Mouse (Mus musculus): ENCODE results near the gene Tmco1. TPM values are rescaled to one million over a fixed set of nuclear protein-coding genes. Genes with fewer than 3 reads are reported as not detected.

Gene Tmco1
- polyA plus RNA-seq, 1 experiment: 56.7 TPM

GRCm38 (mm10) chr1:167270342-167271111 lies 37.7 kb upstream of the Tmco1 start:
- Histone ChIP-seq H3K4me3 (replicated peaks; ENCODE audit: extremely low read depth, low read depth, low read length) (no peak overlapping the region), H3K4me1 (ENCODE audit: control insufficient read depth, insufficient read depth, low read length) (peaks cover 30% of the 10 kb centered on the region)

DNA sequence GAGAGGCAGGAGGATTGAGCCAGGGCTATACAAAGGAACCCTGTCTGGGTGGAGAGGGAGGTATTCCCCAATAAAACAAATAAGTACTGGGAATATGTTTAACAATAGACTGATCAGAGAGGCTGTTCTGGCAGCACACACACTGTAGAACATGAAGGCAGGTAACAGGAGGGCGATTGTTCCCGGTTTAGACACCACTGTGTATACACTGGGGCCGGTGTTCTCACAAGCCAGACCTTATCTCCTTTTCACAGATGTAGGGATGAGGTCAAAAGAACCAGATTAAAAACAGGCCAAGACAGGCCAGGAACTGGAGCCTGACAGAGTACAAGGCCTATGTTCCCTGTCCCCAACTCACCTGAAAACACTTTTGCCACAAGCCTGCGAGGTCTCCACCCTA lies 36.9 kb upstream of the Tmco1 start:
- H3K4me1 ChIP-seq (ENCODE audit: control insufficient read depth, insufficient read depth, low read length): peaks cover 30% of the 10 kb centered on the region
- H3K4me3 ChIP-seq (replicated peaks; ENCODE audit: extremely low read depth, low read depth, low read length): no peak overlapping the region
- 44% methylated on average over 4 of the region's 4 CpGs for WGBS
- DNase-seq: no peak
- no peak for TF ChIP-seq CTCF (IDR thresholded peaks at IDR 0.05; ENCODE audit: insufficient read depth, low read length)
- TF ChIP-seq POLR2A (IDR thresholded peaks at IDR 0.05; ENCODE audit: borderline replicate concordance, extremely low read depth, low read depth, low read length): no peak

More at GRCm38 (mm10) chr1:167270342-167271111, 37.7 kb upstream of the Tmco1 start:
- TF ChIP-seq POLR2A (IDR thresholded peaks at IDR 0.05; ENCODE audit: borderline replicate concordance, extremely low read depth, low read depth, low read length) (no peak), CTCF (IDR thresholded peaks at IDR 0.05; ENCODE audit: insufficient read depth, low read length) (no peak)
- 14% methylated on average over 19 of the region's 19 CpGs for WGBS
- peak; percentile 30 for DNase-seq

- Histone ChIP-seq H3K4me3 (replicated peaks; ENCODE audit: extremely low read depth, low read depth, low read length) (no peak overlapping the region), H3K4me1 (ENCODE audit: control insufficient read depth, insufficient read depth, low read length) (peaks cover 30% of the 10 kb centered on the region)
- WGBS: 41% methylated on average over 8 of the region's 8 CpGs
- TF ChIP-seq CTCF (IDR thresholded peaks at IDR 0.05; ENCODE audit: insufficient read depth, low read length): no peak
- no peak for TF ChIP-seq POLR2A (IDR thresholded peaks at IDR 0.05; ENCODE audit: borderline replicate concordance, extremely low read depth, low read depth, low read length)
- no peak for DNase-seq
Measured at GRCm38 (mm10) chr1:167271841-167272240, 36.3 kb upstream of the Tmco1 start.

DNA sequence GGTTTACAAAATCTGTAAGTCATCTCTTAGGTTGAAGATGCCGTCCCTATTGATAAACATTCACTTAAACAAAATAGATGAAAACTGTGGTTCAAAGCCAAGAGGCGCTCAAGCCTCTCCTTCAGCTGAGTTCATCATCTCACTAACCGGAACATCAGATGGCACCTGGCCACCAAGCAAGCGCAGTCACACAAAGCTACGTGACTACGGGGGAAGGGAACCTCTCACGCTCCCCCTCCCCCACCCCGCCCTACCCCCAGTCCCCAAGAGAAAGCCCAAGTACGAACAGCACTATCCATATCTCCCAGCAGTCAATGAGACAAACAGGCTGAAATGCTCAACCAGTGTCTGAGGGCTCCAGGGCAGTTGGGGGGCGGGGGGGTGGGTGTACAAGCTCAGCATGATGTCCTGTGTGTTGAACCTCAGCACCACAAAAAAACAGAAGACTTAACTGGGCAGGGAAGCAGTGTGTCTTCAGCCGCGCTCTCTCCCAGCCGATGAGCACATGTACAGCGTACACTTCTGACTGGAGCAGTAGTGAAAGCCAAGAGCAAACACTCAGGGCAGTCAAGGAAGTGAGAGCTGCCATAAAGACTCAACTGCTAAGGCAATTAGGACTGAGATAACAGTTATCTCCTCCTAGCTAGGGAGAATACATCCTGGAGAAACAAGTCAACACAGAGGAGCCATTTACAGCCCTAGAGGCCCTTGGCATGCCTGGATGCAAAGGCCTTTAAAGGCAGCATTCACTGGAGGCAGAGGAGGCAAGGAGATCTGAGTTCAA lies 34.6 kb upstream of the Tmco1 start:
- H3K4me1 ChIP-seq (ENCODE audit: control insufficient read depth, insufficient read depth, low read length): peaks cover 28% of the 10 kb centered on the region
- H3K4me3 ChIP-seq (replicated peaks; ENCODE audit: extremely low read depth, low read depth, low read length): no peak overlapping the region
- TF ChIP-seq POLR2A (IDR thresholded peaks at IDR 0.05; ENCODE audit: borderline replicate concordance, extremely low read depth, low read depth, low read length): no peak
- TF ChIP-seq CTCF (IDR thresholded peaks at IDR 0.05; ENCODE audit: insufficient read depth, low read length): no peak
- no peak for DNase-seq
- WGBS: 44% methylated on average over 14 of the region's 14 CpGs

DNA sequence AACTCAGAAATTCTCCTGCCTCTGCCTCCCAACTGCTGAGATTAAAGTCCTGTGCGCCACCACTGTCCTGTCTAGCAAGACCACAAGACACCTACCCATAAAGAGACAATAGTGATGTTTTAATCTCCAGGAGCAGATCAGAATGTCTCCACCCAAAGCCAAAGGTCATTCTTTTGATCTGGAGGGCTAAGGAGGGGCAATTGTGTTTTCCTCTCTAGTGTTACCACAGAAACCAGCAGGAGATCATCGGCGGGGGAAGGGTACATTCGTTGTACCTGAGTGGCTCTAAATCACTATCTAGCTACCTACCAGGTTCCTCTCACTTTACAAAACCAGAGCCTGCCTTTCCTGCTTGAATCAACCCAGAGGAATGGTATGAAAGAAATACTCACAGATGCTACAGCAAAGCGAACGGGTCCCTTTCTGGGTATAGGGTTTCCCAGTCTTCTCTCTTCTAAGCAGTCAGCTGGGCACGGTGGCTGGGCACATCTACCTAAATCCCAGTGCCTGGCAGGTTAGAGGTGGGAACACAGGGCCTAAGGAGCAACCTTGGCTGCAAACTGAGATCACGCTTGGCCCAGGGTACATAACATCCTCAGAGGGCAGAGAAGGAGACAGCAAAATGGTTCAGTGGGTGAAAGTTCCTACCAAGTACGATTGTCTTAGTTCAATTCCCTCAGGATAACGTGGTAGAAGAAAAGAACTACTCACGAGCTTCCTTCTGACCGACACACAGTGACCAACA lies 33.4 kb upstream of the Tmco1 start:
- TF ChIP-seq POLR2A (IDR thresholded peaks at IDR 0.05; ENCODE audit: borderline replicate concordance, extremely low read depth, low read depth, low read length) (no peak), CTCF (IDR thresholded peaks at IDR 0.05; ENCODE audit: insufficient read depth, low read length) (no peak)
- no peak for DNase-seq
- no peak overlapping the region for H3K4me3 ChIP-seq (replicated peaks; ENCODE audit: extremely low read depth, low read depth, low read length)
- peaks cover 21% of the 10 kb centered on the region for H3K4me1 ChIP-seq (ENCODE audit: control insufficient read depth, insufficient read depth, low read length)
- WGBS: 84% methylated on average over 12 of the region's 12 CpGs

DNA sequence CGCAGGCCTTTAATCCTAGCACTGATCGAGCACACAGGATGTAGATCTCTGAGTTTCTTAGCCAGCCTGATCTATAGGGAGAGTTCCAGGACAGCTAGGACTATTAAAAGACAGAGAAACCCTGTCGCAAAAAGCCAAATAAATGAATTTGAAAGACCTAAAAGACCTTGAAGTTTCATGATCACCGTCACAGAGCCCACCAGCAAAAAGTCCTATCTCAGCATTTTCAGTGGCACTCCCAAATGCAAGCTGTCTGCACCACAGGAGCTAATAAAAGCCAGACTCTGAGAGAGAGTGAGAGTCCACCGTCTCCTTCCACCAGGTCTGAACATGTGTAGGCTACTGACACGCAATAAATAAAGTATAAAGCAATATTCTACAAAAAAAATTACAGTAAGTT lies 29.8 kb upstream of the Tmco1 start:
- WGBS: 80% methylated on average over 6 of the region's 6 CpGs
- H3K4me3 ChIP-seq (replicated peaks; ENCODE audit: extremely low read depth, low read depth, low read length): no peak overlapping the region
- DNase-seq: no peak
- peaks cover 2% of the 10 kb centered on the region; the same call in 1 of the 2 replicates for H3K4me1 ChIP-seq (ENCODE audit: control insufficient read depth, insufficient read depth, low read length)
- TF ChIP-seq CTCF (IDR thresholded peaks at IDR 0.05; ENCODE audit: insufficient read depth, low read length) (no peak), POLR2A (IDR thresholded peaks at IDR 0.05; ENCODE audit: borderline replicate concordance, extremely low read depth, low read depth, low read length) (no peak)

- no peak for DNase-seq
- no peaks in the 10 kb centered on the region for H3K4me1 ChIP-seq (ENCODE audit: control insufficient read depth, insufficient read depth, low read length)
- 88% methylated on average over 13 of the region's 13 CpGs for WGBS
- TF ChIP-seq CTCF (IDR thresholded peaks at IDR 0.05; ENCODE audit: insufficient read depth, low read length) (no peak), POLR2A (IDR thresholded peaks at IDR 0.05; ENCODE audit: borderline replicate concordance, extremely low read depth, low read depth, low read length) (no peak)
- H3K4me3 ChIP-seq (replicated peaks; ENCODE audit: extremely low read depth, low read depth, low read length): no peak overlapping the region
Measured at GRCm38 (mm10) chr1:167279160-167279715, 28.9 kb upstream of the Tmco1 start.

DNA sequence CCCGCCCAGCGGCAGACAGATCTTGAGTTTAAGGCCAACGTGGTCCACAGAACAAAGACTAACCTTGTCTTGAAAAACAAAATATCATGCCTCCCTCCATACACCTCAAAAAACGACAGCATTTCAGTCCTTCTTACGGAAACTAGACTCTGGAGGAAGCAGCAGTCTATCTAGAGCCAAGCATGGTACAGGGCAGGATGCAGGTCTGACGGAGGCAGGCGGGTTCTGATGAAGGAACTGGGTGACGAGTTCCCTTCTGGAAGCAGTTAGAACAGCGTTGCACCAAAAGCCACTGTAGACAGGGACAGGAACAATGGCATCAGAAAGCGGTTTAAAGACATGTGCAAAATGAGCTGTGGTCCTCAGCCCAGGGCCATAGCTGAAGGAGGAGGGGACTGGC lies 28.1 kb upstream of the Tmco1 start:
- TF ChIP-seq POLR2A (IDR thresholded peaks at IDR 0.05; ENCODE audit: borderline replicate concordance, extremely low read depth, low read depth, low read length) (no peak), CTCF (IDR thresholded peaks at IDR 0.05; ENCODE audit: insufficient read depth, low read length) (no peak)
- H3K4me1 ChIP-seq (ENCODE audit: control insufficient read depth, insufficient read depth, low read length): no peaks in the 10 kb centered on the region
- 83% methylated on average over 10 of the region's 10 CpGs for WGBS
- no peak for DNase-seq
- no peak overlapping the region for H3K4me3 ChIP-seq (replicated peaks; ENCODE audit: extremely low read depth, low read depth, low read length)

DNA sequence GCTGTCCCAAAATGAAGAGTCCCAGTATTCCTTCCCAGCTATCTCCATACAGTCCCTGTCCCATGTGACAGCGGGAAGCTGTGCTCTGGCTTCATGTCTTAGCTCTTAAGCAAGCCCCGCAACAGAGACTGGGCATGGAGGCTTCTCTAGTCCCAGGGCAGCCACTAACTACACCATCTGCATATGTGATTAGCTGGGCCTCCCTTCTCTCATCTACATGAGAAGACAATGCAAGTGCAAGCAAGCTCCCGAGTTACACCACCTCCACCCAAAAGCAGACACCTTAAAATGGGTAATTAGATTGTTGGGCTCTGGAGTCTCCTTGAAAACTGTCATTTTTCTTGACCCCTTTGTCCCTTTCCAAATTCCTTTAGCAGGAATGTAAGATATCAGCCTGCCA lies 26.1 kb upstream of the Tmco1 start:
- TF ChIP-seq CTCF (IDR thresholded peaks at IDR 0.05; ENCODE audit: insufficient read depth, low read length) (no peak), POLR2A (IDR thresholded peaks at IDR 0.05; ENCODE audit: borderline replicate concordance, extremely low read depth, low read depth, low read length) (no peak)
- no peak for DNase-seq
- WGBS: 93% methylated on average over 3 of the region's 3 CpGs
- Histone ChIP-seq H3K4me3 (replicated peaks; ENCODE audit: extremely low read depth, low read depth, low read length) (no peak overlapping the region), H3K4me1 (ENCODE audit: control insufficient read depth, insufficient read depth, low read length) (peaks cover 5% of the 10 kb centered on the region; the same call in 1 of the 2 replicates)
